Mouse (Mus musculus): Measurements from ENCODE around the gene Foxn3. TPM values are rescaled to one million over a fixed set of nuclear protein-coding genes. Genes with fewer than 3 reads are reported as not detected.

The Foxn3 gene
- total and polyA plus RNA-seq, 3 experiments = 9.7 to 26.8 (median 11.0) TPM

DNA sequence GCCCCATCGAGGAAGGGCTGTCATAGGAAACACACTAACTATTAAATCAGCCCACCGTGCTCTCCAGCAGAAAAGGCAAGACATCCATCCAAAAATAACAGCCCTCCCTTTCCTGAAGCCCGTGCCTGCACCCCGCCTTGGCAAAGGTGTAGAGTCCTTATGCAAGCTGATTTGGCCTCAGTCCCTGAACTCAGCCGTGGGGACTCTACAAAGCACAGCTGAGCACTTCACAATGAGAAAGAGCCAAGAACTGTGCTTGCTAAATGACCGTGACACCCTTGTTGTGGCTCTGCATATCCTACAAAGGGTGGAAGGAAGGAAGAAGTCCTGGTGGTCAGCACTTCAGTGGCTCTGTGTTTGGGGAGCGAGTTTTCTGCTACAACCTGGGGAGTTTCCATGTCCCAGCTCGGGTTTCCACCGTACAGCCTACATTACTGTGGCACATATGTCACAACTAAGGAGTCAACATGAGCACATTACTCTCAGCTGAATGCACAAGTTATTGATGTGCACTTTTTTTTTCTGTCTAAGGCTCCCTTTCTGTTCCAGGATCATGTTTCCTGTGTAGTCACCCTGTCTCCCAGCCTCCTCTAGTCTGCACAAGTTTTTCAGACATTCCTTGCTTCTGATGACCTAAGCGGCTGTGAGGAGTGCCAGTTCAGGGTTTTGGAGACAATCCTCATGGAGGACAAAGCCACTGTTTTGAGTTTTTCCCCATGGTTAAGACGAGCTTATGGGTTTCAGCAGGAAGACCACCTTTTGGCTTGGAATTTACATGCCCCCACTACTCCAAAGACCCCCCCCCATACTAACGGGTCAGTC, 226.8 kb downstream of the Foxn3 start:
- no peak overlapping the region for H3K4me2 ChIP-seq (ENCODE audit: insufficient read depth, low read depth, poor library complexity, severe bottlenecking)
- no peak overlapping the region for H3K9ac ChIP-seq (ENCODE audit: insufficient read depth, low read depth)
- in situ Hi-C loops (cut with MboI; ENCODE audit: low pct_ligation_motif_present, low pct_unique_long_range_greater_than_20kb, low sequenced_read_pairs) = no loop called here
- TF ChIP-seq ZC3H11A (IDR thresholded peaks at IDR 0.05; ENCODE audit: low read depth, low read length) (no peak), ZKSCAN1 (IDR thresholded peaks at IDR 0.05; ENCODE audit: borderline replicate concordance, low read depth, low read length) (no peak), TCF12 (IDR thresholded peaks at IDR 0.05; ENCODE audit: low read depth, low read length) (no peak), ZNF384 (IDR thresholded peaks at IDR 0.05; ENCODE audit: low read depth, low read length) (0 out of 2 replicates have a peak, but pooled peaks have one; percentile 27), USF2 (conservative IDR thresholded peaks at IDR 0.05; ENCODE audit: low read depth, low read length) (no peak), UBTF (IDR thresholded peaks at IDR 0.05; ENCODE audit: low read depth, low read length) (no peak), POLR2A (IDR thresholded peaks at IDR 0.05; ENCODE audit: low read depth, low read length) (no peak)
- H3K9me3 ChIP-seq (replicated peaks; ENCODE audit: low read length) = no peaks in the 10 kb centered on the region
- no peak overlapping the region for H3K4me3 ChIP-seq (replicated peaks in 1 of 3; ENCODE audit: low read depth in 2 of 3, low read length in 2 of 3, poor library complexity in 1 of 3)
- H3K27ac ChIP-seq (ENCODE audit: insufficient read depth, low read depth) = no peak overlapping the region
- dilution Hi-C loops (cut with MboI; ENCODE audit: extremely low pct_ligation_motif_present, extremely low pct_unique_long_range_greater_than_20kb, low sequenced_read_pairs) = no loop called here
- peaks cover 20 to 70% of the 10 kb centered on the region in 2 experiments for H3K4me1 ChIP-seq (ENCODE audit: control insufficient read depth in 1 of 2, insufficient read depth in 2 of 2)
- no peak for DNase-seq (ENCODE audit: extremely low read depth)
- H3K79me2 ChIP-seq (replicated peaks; ENCODE audit: control insufficient read depth, extremely low read depth, insufficient read depth, poor library complexity, severe bottlenecking) = no peaks in the 10 kb centered on the region
- no peaks in the 10 kb centered on the region for H3K27me3 ChIP-seq (replicated peaks)
- H3K36me3 ChIP-seq (replicated peaks in 1 of 2; ENCODE audit: control insufficient read depth in 1 of 2, insufficient read depth in 1 of 2, low read length in 1 of 2) = peaks cover 15 to 75% of the 10 kb centered on the region in 2 experiments

DNA sequence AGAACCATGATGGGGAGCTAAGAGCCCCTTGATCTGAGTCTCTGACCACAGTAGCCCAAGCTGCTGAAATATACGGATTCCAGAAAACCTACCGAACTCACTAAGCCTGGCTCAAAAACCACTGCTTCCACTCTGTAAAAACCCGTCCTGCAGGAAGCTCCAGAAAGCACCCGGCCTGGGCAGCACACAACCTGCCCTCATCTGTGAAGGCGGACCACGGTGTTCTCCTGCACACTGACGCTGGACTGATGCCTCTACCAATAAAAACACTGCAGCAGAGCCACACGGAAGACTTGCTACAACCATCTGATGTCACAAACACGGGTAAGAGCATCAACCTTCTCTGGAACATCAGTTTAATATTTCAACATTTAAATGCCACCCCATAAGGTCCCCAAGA, 227.8 kb downstream of the Foxn3 start:
- Histone ChIP-seq H3K9me3 (replicated peaks; ENCODE audit: low read length) (no peaks in the 10 kb centered on the region), H3K36me3 (replicated peaks in 1 of 2; ENCODE audit: control insufficient read depth in 1 of 2, insufficient read depth in 1 of 2, low read length in 1 of 2) (peaks cover 20 to 76% of the 10 kb centered on the region in 2 experiments), H3K9ac (ENCODE audit: insufficient read depth, low read depth) (no peak overlapping the region), H3K27ac (ENCODE audit: insufficient read depth, low read depth) (no peak overlapping the region), H3K4me2 (ENCODE audit: insufficient read depth, low read depth, poor library complexity, severe bottlenecking) (no peak overlapping the region), H3K4me3 (replicated peaks in 1 of 3; ENCODE audit: low read depth in 2 of 3, low read length in 2 of 3, poor library complexity in 1 of 3) (no peak overlapping the region), H3K4me1 (ENCODE audit: control insufficient read depth in 1 of 2, insufficient read depth in 2 of 2) (peaks cover 20 to 74% of the 10 kb centered on the region in 2 experiments), H3K79me2 (replicated peaks; ENCODE audit: control insufficient read depth, extremely low read depth, insufficient read depth, poor library complexity, severe bottlenecking) (no peaks in the 10 kb centered on the region), H3K27me3 (replicated peaks) (no peaks in the 10 kb centered on the region)
- dilution Hi-C loops (cut with MboI; ENCODE audit: extremely low pct_ligation_motif_present, extremely low pct_unique_long_range_greater_than_20kb, low sequenced_read_pairs) (no loop called here), in situ Hi-C loops (cut with MboI; ENCODE audit: low pct_ligation_motif_present, low pct_unique_long_range_greater_than_20kb, low sequenced_read_pairs) (no loop called here)
- no peak for DNase-seq (ENCODE audit: extremely low read depth)
- TF ChIP-seq IRF4 (IDR thresholded peaks at IDR 0.05; ENCODE audit: low read depth, low read length) (no peak), EP300 (IDR thresholded peaks at IDR 0.05; ENCODE audit: low read length) (no peak), MXI1 (IDR thresholded peaks at IDR 0.05; ENCODE audit: low read depth, low read length) (no peak), USF1 (IDR thresholded peaks at IDR 0.05; ENCODE audit: low read depth, low read length) (no peak), JUN (IDR thresholded peaks at IDR 0.05; ENCODE audit: insufficient read depth, low read depth, low read length) (no peak)

DNA sequence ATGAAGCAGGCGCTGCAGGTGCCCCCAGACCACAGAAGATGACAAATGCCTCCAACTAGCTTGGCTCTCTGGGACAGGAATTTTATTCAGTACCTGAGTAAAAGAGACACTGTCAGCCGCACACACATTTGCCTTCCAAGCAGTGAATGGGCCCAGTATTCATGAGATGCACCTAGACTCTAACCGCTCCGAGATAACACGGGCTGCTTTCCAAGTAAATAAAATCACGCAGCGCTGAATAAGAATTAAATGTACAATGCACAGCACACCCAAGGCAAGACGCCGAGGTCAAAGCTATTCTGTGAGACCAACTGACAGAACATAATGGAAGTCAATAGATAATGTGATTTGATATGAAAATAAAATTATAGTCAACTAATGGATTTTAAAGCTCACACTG, 229.4 kb downstream of the Foxn3 start:
- in situ Hi-C loops (cut with MboI; ENCODE audit: low pct_ligation_motif_present, low pct_unique_long_range_greater_than_20kb, low sequenced_read_pairs) (no loop called here), dilution Hi-C loops (cut with MboI; ENCODE audit: extremely low pct_ligation_motif_present, extremely low pct_unique_long_range_greater_than_20kb, low sequenced_read_pairs) (no loop called here)
- no peaks in the 10 kb centered on the region for H3K9me3 ChIP-seq (replicated peaks; ENCODE audit: low read length)
- H3K4me3 ChIP-seq (replicated peaks in 1 of 3; ENCODE audit: low read depth in 2 of 3, low read length in 2 of 3, poor library complexity in 1 of 3) = no peak overlapping the region
- H3K9ac ChIP-seq (ENCODE audit: insufficient read depth, low read depth) = no peak overlapping the region
- H3K4me1 ChIP-seq (ENCODE audit: control insufficient read depth in 1 of 2, insufficient read depth in 2 of 2) = peaks cover 23 to 74% of the 10 kb centered on the region in 2 experiments
- H3K27ac ChIP-seq (ENCODE audit: insufficient read depth, low read depth) = no peak overlapping the region
- no peak overlapping the region for H3K4me2 ChIP-seq (ENCODE audit: insufficient read depth, low read depth, poor library complexity, severe bottlenecking)
- DNase-seq (ENCODE audit: extremely low read depth) = no peak
- H3K36me3 ChIP-seq (replicated peaks in 1 of 2; ENCODE audit: control insufficient read depth in 1 of 2, insufficient read depth in 1 of 2, low read length in 1 of 2) = peaks cover 17 to 73% of the 10 kb centered on the region in 2 experiments
- H3K27me3 ChIP-seq (replicated peaks) = no peaks in the 10 kb centered on the region
- TF ChIP-seq ZKSCAN1 (IDR thresholded peaks at IDR 0.05; ENCODE audit: borderline replicate concordance, low read depth, low read length) (no peak), ELF1 (IDR thresholded peaks at IDR 0.05; ENCODE audit: low read depth, low read length) (no peak)
- H3K79me2 ChIP-seq (replicated peaks; ENCODE audit: control insufficient read depth, extremely low read depth, insufficient read depth, poor library complexity, severe bottlenecking) = no peaks in the 10 kb centered on the region

All from CH12.LX (cell line).